Mouse (Mus musculus) T-cell, adult 2 months (primary cell): ENCODE measurements around the gene Usp17la.
"Not testable (repeated sequence)": the region's sequence is repeated elsewhere in the genome, so short reads cannot be mapped to it uniquely, and the experiment has no call there.

ENCODE experiments used
- DNase-seq: peaks from one replicate; pipeline ENCODE4 v3.0.0; 2022; ENCODE audit warnings: low spot score

Gene Usp17la

GRCm38 (mm10) chr7:104856709-104857108 lies at the start of gene Usp17la:
TSS of gene Usp17la (plus strand) at chr7:104857009.
- DNase-seq = not testable (repeated sequence)

- not testable (repeated sequence) for DNase-seq
Measured at GRCm38 (mm10) chr7:104810335-104810734, 46.5 kb upstream of the Usp17la start.

GRCm38 (mm10) chr7:104842503-104842902 lies 14.3 kb upstream of the Usp17la start, which contains the start of gene Usp17lb:
TSS of gene Usp17lb (minus strand) at chr7:104842603.
- DNase-seq = no peak

- DNase-seq = no peak
Measured at GRCm38 (mm10) chr7:104843731-104844287, 13.0 kb upstream of the Usp17la start.

GRCm38 (mm10) chr7:104851546-104851945 lies 5.3 kb upstream of the Usp17la start:
- DNase-seq = not testable (repeated sequence)

GRCm38 (mm10) chr7:104855248-104855750 lies 1.5 kb upstream of the Usp17la start:
- no peak for DNase-seq

GRCm38 (mm10) chr7:104857683-104858082 lies 874 bp downstream of the Usp17la start:
- no peak for DNase-seq

- no peak for DNase-seq
Measured at GRCm38 (mm10) chr7:104861381-104861780, 4.6 kb downstream of the Usp17la start.

GRCm38 (mm10) chr7:104877731-104878130 lies 20.9 kb downstream of the Usp17la start, which contains the start of gene Olfr665:
TSS of gene Olfr665 (plus strand) at chr7:104878031.
- DNase-seq = no peak

- no peak for DNase-seq
Measured at GRCm38 (mm10) chr7:104895852-104896251, 39.0 kb downstream of the Usp17la start, which contains the start of gene Olfr666. TSS of gene Olfr666 (minus strand) at chr7:104895952.
